Mouse (Mus musculus) naive thymus-derived CD4-positive, alpha-beta T cell, adult 2 months (primary cell): ENCODE results near the gene Kmt2c.
A peak's percentile ranks its signal among the peaks of the same experiment; 100 is the strongest.

ENCODE experiments used
- DNase-seq: peaks from one replicate; pipeline ENCODE4 v3.0.0-alpha.2; 2011; ENCODE audit warnings: low read depth

Kmt2c gene

GRCm38 (mm10) chr5:25222752-25223702 is 275.6 kb downstream of the Kmt2c start, which contains the start of gene E130116L18Rik:
Gene E130116L18Rik, minus strand, starts transcription at chr5:25223153.
- DNase-seq, result peak; percentile 96
